Mouse (Mus musculus): ENCODE results near the gene Clrn3. TPM values are rescaled to one million over a fixed set of nuclear protein-coding genes. Genes with fewer than 3 reads are reported as not detected.

The Clrn3 gene
- polyA plus RNA-seq, 1 experiment from 2014 or later, result not detected

GRCm38 (mm10) chr7:135551547-135551946 is 23.1 kb upstream of the Clrn3 start:
- no peak for ATAC-seq

GRCm38 (mm10) chr7:135548434-135548833 is 20.0 kb upstream of the Clrn3 start:
- no peaks in the 10 kb centered on the region for H3K9me3 ChIP-seq
- no peak overlapping the region for H3K4me2 ChIP-seq (replicated peaks)
- WGBS, result 66% methylated on average over 6 of the region's 6 CpGs
- no peak overlapping the region for H3K4me3 ChIP-seq (replicated peaks)
- H3K27me3 ChIP-seq, result no peaks in the 10 kb centered on the region
- no peak overlapping the region for H3K27ac ChIP-seq
- no peaks in the 10 kb centered on the region for H3K36me3 ChIP-seq
- H3K9ac ChIP-seq (replicated peaks), result no peak overlapping the region
- peaks cover 4% of the 10 kb centered on the region; the same call in 1 of the 2 replicates for H3K4me1 ChIP-seq (replicated peaks)
- ATAC-seq, result no peak

More at GRCm38 (mm10) chr7:135551547-135551946, 23.1 kb upstream of the Clrn3 start:
- Histone ChIP-seq H3K4me2 (replicated peaks) (no peak overlapping the region), H3K9me3 (no peaks in the 10 kb centered on the region), H3K27me3 (peaks cover 3% of the 10 kb centered on the region), H3K9ac (replicated peaks) (no peak overlapping the region; the same call in 1 of the 2 replicates), H3K4me3 (replicated peaks) (no peak overlapping the region), H3K27ac (no peak overlapping the region), H3K36me3 (no peaks in the 10 kb centered on the region), H3K4me1 (replicated peaks) (peaks cover 4% of the 10 kb centered on the region; the same call in 1 of the 2 replicates)
- WGBS, result 96% methylated on average over 1 of the region's 1 CpGs

GRCm38 (mm10) chr7:135546530-135546929 is 18.1 kb upstream of the Clrn3 start:
- peaks cover 4% of the 10 kb centered on the region; the same call in 1 of the 2 replicates for H3K4me1 ChIP-seq (replicated peaks)
- no peaks in the 10 kb centered on the region for H3K27me3 ChIP-seq
- 66% methylated on average over 5 of the region's 5 CpGs for WGBS
- H3K9ac ChIP-seq (replicated peaks), result no peak overlapping the region
- no peaks in the 10 kb centered on the region for H3K9me3 ChIP-seq
- no peak for ATAC-seq
- no peak overlapping the region for H3K4me2 ChIP-seq (replicated peaks)
- no peak overlapping the region for H3K27ac ChIP-seq
- H3K4me3 ChIP-seq (replicated peaks), result no peak overlapping the region
- H3K36me3 ChIP-seq, result no peaks in the 10 kb centered on the region

- ATAC-seq, result no peak
- Histone ChIP-seq H3K36me3 (no peaks in the 10 kb centered on the region), H3K9ac (replicated peaks) (no peak overlapping the region), H3K27me3 (no peaks in the 10 kb centered on the region), H3K9me3 (no peaks in the 10 kb centered on the region), H3K4me1 (replicated peaks) (peaks cover 4% of the 10 kb centered on the region; the same call in 1 of the 2 replicates), H3K4me3 (replicated peaks) (no peak overlapping the region), H3K4me2 (replicated peaks) (no peak overlapping the region), H3K27ac (no peak overlapping the region)
- WGBS, result 76% methylated on average over 7 of the region's 7 CpGs
These were observed 17.5 kb upstream of the Clrn3 start for GRCm38 (mm10) chr7:135545957-135546356.

GRCm38 (mm10) chr7:135544321-135544720 is 15.9 kb upstream of the Clrn3 start:
- WGBS, result 88% methylated on average over 6 of the region's 6 CpGs
- Histone ChIP-seq H3K4me3 (replicated peaks) (no peak overlapping the region), H3K9me3 (no peaks in the 10 kb centered on the region), H3K27me3 (peaks cover 9% of the 10 kb centered on the region), H3K36me3 (no peaks in the 10 kb centered on the region), H3K9ac (replicated peaks) (no peak overlapping the region), H3K4me2 (replicated peaks) (no peak overlapping the region), H3K4me1 (replicated peaks) (peaks cover 4% of the 10 kb centered on the region; the same call in 1 of the 2 replicates), H3K27ac (no peak overlapping the region)
- no peak for ATAC-seq

- no peak overlapping the region for H3K4me3 ChIP-seq (replicated peaks)
- peaks cover 6% of the 10 kb centered on the region for H3K4me1 ChIP-seq (replicated peaks)
- no peak for ATAC-seq
- no peak overlapping the region for H3K27ac ChIP-seq
- WGBS, result 73% methylated on average over 2 of the region's 3 CpGs
- peaks cover 20% of the 10 kb centered on the region for H3K27me3 ChIP-seq
- no peaks in the 10 kb centered on the region for H3K36me3 ChIP-seq
- H3K4me2 ChIP-seq (replicated peaks), result no peak overlapping the region
- no peaks in the 10 kb centered on the region for H3K9me3 ChIP-seq
- no peak overlapping the region for H3K9ac ChIP-seq (replicated peaks)
These were observed 14.6 kb upstream of the Clrn3 start for GRCm38 (mm10) chr7:135543033-135543432.

GRCm38 (mm10) chr7:135542235-135542634 is 13.8 kb upstream of the Clrn3 start:
- no peak for ATAC-seq
- 83% methylated on average over 3 of the region's 3 CpGs for WGBS

GRCm38 (mm10) chr7:135539429-135539828 is 11.0 kb upstream of the Clrn3 start:
- H3K4me2 ChIP-seq (replicated peaks), result peak overlapping the region; percentile 82
- H3K4me1 ChIP-seq (replicated peaks), result peaks cover 7% of the 10 kb centered on the region
- H3K27ac ChIP-seq, result no peak overlapping the region
- H3K27me3 ChIP-seq, result peaks cover 20% of the 10 kb centered on the region
- no peak for ATAC-seq
- no peak overlapping the region for H3K4me3 ChIP-seq (replicated peaks)
- WGBS, result 95% methylated on average over 2 of the region's 2 CpGs
- H3K9me3 ChIP-seq, result no peaks in the 10 kb centered on the region
- no peaks in the 10 kb centered on the region for H3K36me3 ChIP-seq
- no peak overlapping the region for H3K9ac ChIP-seq (replicated peaks)

More at GRCm38 (mm10) chr7:135542235-135542634, 13.8 kb upstream of the Clrn3 start:
- no peaks in the 10 kb centered on the region for H3K36me3 ChIP-seq
- no peaks in the 10 kb centered on the region for H3K9me3 ChIP-seq
- no peak overlapping the region for H3K4me2 ChIP-seq (replicated peaks)
- H3K9ac ChIP-seq (replicated peaks), result no peak overlapping the region
- H3K4me3 ChIP-seq (replicated peaks), result no peak overlapping the region
- no peak overlapping the region for H3K27ac ChIP-seq
- peaks cover 7% of the 10 kb centered on the region for H3K4me1 ChIP-seq (replicated peaks)
- peaks cover 20% of the 10 kb centered on the region for H3K27me3 ChIP-seq

GRCm38 (mm10) chr7:135537948-135538741 is 9.7 kb upstream of the Clrn3 start:
- Histone ChIP-seq H3K27ac (peak overlapping the region; percentile 66), H3K4me3 (replicated peaks) (peak overlapping the region; percentile 54), H3K4me1 (replicated peaks) (peaks cover 7% of the 10 kb centered on the region), H3K9ac (replicated peaks) (peak overlapping the region; percentile 69), H3K4me2 (replicated peaks) (peak overlapping the region; percentile 82), H3K36me3 (no peaks in the 10 kb centered on the region), H3K9me3 (no peaks in the 10 kb centered on the region), H3K27me3 (peaks cover 20% of the 10 kb centered on the region)
- under 1% methylated on average over 66 of the region's 71 CpGs for WGBS
- ATAC-seq, result peak; percentile 74

GRCm38 (mm10) chr7:135537341-135537901 is 9.0 kb upstream of the Clrn3 start, which contains the start of gene Ptpre:
Gene Ptpre, plus strand, starts transcription at chr7:135537481.
- Histone ChIP-seq H3K9me3 (no peaks in the 10 kb centered on the region), H3K36me3 (no peaks in the 10 kb centered on the region), H3K4me3 (replicated peaks) (peak within 1 kb of the TSS; percentile 54), H3K4me2 (replicated peaks) (peak within 1 kb of the TSS; percentile 82), H3K4me1 (replicated peaks) (peaks cover 7% of the 10 kb centered on the region), H3K27ac (peak within 1 kb of the TSS; percentile 66), H3K9ac (replicated peaks) (peak within 1 kb of the TSS; percentile 69), H3K27me3 (peaks cover 20% of the 10 kb centered on the region)
- ATAC-seq, result peak; percentile 96
- WGBS, result 5% methylated on average over 28 of the region's 28 CpGs

GRCm38 (mm10) chr7:135535908-135536307 is 7.5 kb upstream of the Clrn3 start:
- WGBS, result 89% methylated on average over 3 of the region's 3 CpGs
- Histone ChIP-seq H3K9ac (replicated peaks) (no peak overlapping the region), H3K27ac (no peak overlapping the region), H3K36me3 (no peaks in the 10 kb centered on the region), H3K4me2 (replicated peaks) (no peak overlapping the region), H3K9me3 (no peaks in the 10 kb centered on the region), H3K4me1 (replicated peaks) (peaks cover 7% of the 10 kb centered on the region), H3K4me3 (replicated peaks) (no peak overlapping the region), H3K27me3 (peaks cover 20% of the 10 kb centered on the region)
- ATAC-seq, result no peak

GRCm38 (mm10) chr7:135534548-135535189 is 6.2 kb upstream of the Clrn3 start:
- WGBS, result 62% methylated on average over 2 of the region's 2 CpGs
- ATAC-seq, result no peak
- H3K4me2 ChIP-seq (replicated peaks), result no peak overlapping the region
- H3K36me3 ChIP-seq, result no peaks in the 10 kb centered on the region
- no peak overlapping the region for H3K4me3 ChIP-seq (replicated peaks)
- H3K9ac ChIP-seq (replicated peaks), result no peak overlapping the region
- no peak overlapping the region for H3K27ac ChIP-seq
- no peaks in the 10 kb centered on the region for H3K9me3 ChIP-seq
- peaks cover 7% of the 10 kb centered on the region for H3K4me1 ChIP-seq (replicated peaks)
- peaks cover 15% of the 10 kb centered on the region for H3K27me3 ChIP-seq

All from midbrain, embryonic 13.5 days (tissue).